Mouse (Mus musculus) urinary bladder, adult 2 months (tissue): ENCODE data around the gene Ube2dnl1. TPM values are rescaled to one million over a fixed set of nuclear protein-coding genes. Genes with fewer than 3 reads are reported as not detected.

ENCODE experiments used
- DNase-seq: peaks from one replicate; pipeline ENCODE4 v3.0.0; 2022; ENCODE audit warnings: low spot score
- polyA plus RNA-seq: library from polyadenylated mRNA; depleted of rRNA; stranded (reverse); fragments of >200 nt; gene quantifications from 2 replicates; pipeline ENCODE4 v1.2.3, GENCODE M21; 2012; rRNA removed

The Ube2dnl1 gene
- polyA plus RNA-seq, result not detected in 2 replicates

DNA sequence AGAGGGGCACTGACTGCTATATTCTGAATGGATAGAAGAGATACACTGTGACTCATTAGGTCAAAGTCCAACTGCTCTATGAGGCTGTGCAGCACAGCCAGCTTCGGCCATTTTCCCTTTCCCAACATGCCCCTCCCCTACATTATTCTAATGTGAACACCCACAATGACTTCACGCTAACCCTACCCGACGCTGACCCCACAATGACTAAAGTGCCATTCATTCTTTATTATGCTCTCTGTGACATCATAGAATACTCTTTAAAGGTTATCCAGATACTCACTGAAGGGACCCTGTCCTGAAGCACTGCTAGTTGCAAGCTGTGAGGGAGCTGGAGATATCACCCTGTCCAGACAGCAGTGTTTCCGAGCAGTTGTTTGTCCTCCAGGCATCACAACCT lies at the start of gene Ube2dnl1:
Gene Ube2dnl1 (plus strand): TSS at position 301 of the 400 bp plus-strand sequence.
- DNase-seq, result no peak

GRCm38 (mm10) chrX:114895489-114895888 lies 9.3 kb upstream of the Ube2dnl1 start:
- no peak for DNase-seq

- DNase-seq, result no peak
Observed at GRCm38 (mm10) chrX:114897506-114897905, 7.3 kb upstream of the Ube2dnl1 start.

GRCm38 (mm10) chrX:114903391-114903790 lies 1.4 kb upstream of the Ube2dnl1 start:
- no peak for DNase-seq

GRCm38 (mm10) chrX:114907282-114907681 lies 2.5 kb downstream of the Ube2dnl1 start, which contains the start of gene Ube2dnl2:
Gene Ube2dnl2 (plus strand): TSS chrX:114907582.
- no peak for DNase-seq

GRCm38 (mm10) chrX:114955066-114955465 lies 50.3 kb downstream of the Ube2dnl1 start:
- no peak for DNase-seq

Other genes with a start within 250 kb of the Ube2dnl1 start
- gene Ube2dnl2, start 2.6 kb downstream of the Ube2dnl1 start, polyA plus RNA-seq, result not detected in 2 replicates